Mouse (Mus musculus) liver (tissue): ENCODE measurements around the gene Clcf1.
"Not testable (repeated sequence)": the region's sequence is repeated elsewhere in the genome, so short reads cannot be mapped to it uniquely, and the experiment has no call there.

Experiments
- DNase-seq: peaks from one replicate; pipeline ENCODE4 v3.0.0-alpha.2; 2020; ENCODE audit warnings: mixed read lengths

Clcf1 gene

DNA sequence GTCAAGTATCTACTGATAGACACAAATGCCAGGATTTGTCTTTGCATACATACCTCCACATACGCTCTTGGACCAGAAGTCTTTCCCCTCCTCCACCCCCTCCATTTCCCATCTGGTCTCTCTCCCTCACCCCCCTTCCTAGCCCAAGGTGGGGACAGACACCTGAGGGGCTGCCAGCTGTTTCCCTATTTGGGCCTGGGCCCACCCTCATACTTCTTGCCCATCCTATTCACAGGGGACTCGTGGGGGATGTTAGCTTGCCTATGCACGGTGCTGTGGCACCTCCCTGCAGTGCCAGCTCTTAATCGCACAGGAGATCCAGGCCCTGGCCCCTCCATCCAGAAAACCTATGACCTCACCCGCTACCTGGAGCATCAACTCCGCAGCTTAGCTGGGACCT, 5.9 kb downstream of the Clcf1 start:
- DNase-seq = no peak

DNA sequence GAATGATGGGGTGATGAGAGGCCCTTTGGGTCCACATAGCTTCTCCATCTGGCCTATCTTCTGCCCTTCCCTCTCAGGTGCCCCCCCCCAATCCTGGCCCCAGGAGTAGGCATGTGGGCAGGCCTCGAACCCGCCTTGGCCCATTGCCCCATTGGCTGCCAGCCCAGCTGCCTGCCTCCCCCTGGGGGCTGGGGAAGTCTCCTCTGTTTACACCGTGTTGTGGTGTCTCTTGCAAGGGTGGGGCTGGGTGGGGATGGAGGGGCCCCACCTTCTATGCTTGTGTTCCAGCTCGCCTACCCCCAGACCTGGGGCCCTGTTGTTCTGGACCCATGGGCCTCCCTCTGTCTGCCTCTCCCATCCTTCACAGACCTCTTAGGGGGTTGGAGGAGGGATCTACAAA, 6.4 kb downstream of the Clcf1 start:
- no peak for DNase-seq

GRCm38 (mm10) chr19:4220957-4221743, 7.1 kb downstream of the Clcf1 start:
- peak; percentile 30 for DNase-seq

DNA sequence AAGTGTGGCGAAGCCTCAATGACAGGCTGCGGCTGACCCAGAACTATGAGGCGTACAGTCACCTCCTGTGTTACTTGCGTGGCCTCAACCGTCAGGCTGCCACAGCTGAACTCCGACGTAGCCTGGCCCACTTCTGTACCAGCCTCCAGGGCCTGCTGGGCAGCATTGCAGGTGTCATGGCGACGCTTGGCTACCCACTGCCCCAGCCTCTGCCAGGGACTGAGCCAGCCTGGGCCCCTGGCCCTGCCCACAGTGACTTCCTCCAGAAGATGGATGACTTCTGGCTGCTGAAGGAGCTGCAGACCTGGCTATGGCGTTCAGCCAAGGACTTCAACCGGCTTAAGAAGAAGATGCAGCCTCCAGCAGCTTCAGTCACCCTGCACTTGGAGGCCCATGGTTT, 8.1 kb downstream of the Clcf1 start:
- DNase-seq = no peak

- no peak for DNase-seq
Observed at GRCm38 (mm10) chr19:4226779-4227178, 12.7 kb downstream of the Clcf1 start.

DNA sequence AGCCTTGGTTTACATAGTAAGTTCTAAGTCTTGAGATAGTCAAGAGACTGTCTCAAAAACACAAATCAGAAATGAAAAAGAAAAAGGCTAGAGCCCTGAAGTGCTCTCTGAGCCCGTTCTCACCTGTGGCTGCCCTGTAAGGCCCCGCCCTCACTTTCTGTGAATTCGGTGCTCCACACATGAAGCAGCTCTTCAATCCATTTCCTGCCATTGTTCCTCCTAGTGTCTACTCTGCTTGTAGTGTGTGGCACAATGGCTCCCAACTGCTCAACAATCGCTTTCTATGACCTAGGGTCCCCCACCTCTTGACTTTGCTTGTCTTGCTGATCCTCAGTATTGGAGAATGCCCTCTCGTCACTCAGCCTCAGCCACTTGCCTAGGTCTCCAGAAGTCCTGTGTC, 13.4 kb downstream of the Clcf1 start:
- no peak for DNase-seq

GRCm38 (mm10) chr19:4227894-4228678, 14.0 kb downstream of the Clcf1 start:
- DNase-seq = peak; percentile 67

- DNase-seq = no peak
Observed at GRCm38 (mm10) chr19:4228891-4229290, 14.9 kb downstream of the Clcf1 start.

DNA sequence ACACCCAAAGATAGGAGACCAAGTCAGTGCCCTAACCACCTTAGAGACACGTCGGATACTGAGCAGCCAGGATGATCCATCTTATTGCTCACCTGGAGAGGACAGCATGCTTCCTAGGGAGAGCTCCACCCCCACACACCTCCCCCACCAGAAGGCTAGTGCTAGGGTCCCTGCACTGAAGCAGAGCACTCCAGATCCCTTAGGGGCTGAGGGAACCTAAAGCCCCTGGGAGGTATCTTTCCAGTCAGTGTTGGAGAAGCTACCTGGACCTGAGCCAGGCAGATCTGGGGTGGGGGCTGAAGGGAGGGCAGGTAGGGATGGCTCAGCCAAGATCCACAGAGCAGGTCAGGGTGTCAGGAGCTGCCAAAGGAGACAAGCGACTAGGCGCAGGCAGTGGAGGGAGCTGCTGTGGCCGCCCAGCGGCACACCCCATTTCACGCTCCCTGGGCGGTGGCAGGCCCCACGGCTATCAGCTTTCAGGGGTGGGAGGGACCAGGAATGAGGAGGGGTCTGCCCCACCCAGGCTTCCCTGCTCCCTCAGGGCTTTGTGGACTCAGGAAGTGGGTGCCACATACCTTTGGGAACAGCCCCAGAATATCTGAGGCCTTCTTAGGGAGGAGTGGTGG, 15.5 kb downstream of the Clcf1 start:
- DNase-seq = no peak

- no peak for DNase-seq
Observed at GRCm38 (mm10) chr19:4230415-4230814, 16.4 kb downstream of the Clcf1 start.

DNA sequence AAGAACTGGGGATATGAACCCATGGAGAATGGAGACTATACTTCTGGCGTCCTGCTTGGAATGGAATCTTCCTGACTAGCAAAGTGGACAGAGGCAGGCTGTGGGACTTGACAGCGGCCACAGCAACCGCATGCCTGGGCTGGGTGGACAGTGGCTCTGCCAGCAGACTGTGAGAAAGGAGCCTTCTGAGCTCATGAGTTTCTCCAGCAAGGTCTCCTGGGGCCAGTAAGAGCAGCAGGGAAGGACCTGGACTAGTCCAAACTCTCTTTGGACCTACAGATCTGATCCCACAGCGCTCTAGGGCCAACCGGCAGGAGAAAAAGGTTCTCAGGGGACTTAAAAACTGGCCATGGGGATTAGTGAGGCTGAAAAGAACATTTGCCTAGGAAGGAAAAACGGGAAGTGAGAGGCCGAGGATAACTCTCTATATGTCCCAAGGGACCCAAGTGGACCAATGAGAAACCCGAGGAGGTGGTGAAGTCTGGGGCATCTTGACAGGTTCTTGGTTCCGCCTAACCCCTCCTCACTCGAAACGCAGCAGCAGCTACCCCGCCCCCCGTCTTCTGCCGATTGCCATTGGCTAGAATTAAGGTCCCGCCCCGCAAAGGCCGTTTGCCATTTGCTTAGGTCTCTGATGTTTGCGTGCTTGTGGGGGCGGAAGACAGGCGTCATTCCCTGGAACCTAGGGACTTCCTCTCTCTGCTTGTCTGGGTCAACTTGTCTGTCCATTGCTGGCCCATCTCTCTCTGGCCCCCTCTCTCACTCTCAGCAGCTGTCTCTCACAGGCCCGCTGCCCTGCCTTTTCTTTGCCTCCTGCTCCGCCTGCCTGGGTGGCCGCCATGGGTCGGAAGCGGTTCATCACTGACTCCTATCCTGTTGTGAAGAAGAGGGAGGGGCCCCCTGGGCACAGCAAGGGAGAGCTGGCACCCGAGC, 17.5 kb downstream of the Clcf1 start, which contains the start of gene Pold4:
TSS of gene Pold4 (plus strand) at position 647 of the 933 bp plus-strand sequence.
- peak; percentile 96 for DNase-seq

GRCm38 (mm10) chr19:4232186-4232572, 18.1 kb downstream of the Clcf1 start:
- DNase-seq = no peak

GRCm38 (mm10) chr19:4232651-4233050, 18.6 kb downstream of the Clcf1 start:
- DNase-seq = no peak

GRCm38 (mm10) chr19:4234548-4234947, 20.5 kb downstream of the Clcf1 start:
- no peak for DNase-seq

GRCm38 (mm10) chr19:4240247-4240668, 26.2 kb downstream of the Clcf1 start:
- DNase-seq = no peak

GRCm38 (mm10) chr19:4242416-4242815, 28.4 kb downstream of the Clcf1 start:
- no peak for DNase-seq

- DNase-seq = no peak
Observed at GRCm38 (mm10) chr19:4244775-4245174, 30.7 kb downstream of the Clcf1 start.

DNA sequence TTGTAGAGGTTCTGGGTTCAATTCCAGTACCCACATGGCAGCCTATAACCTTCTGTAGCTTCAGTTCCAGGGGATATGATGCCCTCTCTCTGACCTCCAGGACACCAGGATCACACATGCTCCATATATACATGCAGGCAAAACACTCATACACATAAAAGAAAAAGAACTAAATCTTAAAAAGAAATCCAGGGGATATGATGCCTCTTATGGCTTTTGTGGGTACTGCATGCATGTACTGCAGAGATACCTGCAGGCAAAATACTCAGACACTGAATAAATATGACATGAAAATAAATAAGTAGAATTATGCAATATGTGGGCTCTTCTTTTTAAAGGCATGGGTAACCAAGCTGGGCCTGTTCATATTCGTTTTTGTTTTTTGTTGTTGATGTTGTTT, 33.0 kb downstream of the Clcf1 start:
- no peak for DNase-seq

GRCm38 (mm10) chr19:4248683-4249082, 34.6 kb downstream of the Clcf1 start:
- not testable (repeated sequence) for DNase-seq

DNA sequence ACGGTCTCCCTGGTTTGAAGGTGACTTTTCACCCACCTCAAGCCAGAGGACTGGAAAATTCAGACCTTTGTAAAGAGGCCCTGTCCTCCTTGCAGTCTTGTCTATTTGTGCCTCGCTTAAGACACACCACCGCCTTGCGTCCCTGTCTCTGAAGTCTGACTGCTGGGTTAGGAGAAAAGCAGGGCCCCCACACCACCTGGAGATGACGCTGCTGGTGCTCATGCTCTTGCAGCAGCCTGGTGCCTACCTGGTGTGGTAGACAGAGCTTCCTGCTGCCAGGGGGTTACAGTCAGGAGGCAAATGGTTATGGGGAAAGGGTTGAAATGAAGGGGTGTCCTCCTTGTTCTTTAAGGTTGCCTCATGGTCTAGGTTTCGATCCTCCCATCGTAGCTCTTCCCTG, 40.2 kb downstream of the Clcf1 start:
- no peak for DNase-seq

DNA sequence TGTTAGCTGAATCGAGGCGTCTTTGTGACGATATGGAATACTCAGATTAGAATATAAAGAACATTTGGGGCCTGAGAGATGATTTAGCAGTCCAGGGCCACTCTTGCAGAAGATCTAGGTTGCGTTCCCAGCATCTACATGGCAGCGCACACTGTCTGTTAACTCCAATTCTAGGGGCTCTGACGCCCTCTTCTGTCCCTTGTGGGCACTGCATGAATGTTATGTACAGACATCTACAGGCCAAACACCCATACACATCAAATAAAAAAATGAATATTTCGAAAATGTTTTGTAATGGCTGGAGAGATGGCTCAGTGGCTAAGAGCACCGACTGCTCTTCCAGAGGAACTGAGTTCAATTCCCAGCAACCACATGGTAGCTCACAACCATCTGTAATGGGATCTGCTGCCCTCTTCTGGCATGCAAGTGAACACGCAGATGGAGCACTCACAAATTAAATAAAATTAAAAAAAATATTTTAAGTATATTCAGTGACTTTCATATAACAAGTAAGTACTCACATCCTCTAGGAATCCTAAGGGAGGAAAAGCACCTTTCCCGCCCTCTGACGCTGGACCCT, 41.6 kb downstream of the Clcf1 start:
- no peak for DNase-seq
